Mouse (Mus musculus): ENCODE data around the gene Ptpn6. TPM values are rescaled to one million over a fixed set of nuclear protein-coding genes. Genes with fewer than 3 reads are reported as not detected.

Ptpn6 gene
- polyA plus RNA-seq, 1 experiment = 48.7 TPM

GRCm38 (mm10) chr6:124756652-124757350 lies 18.3 kb upstream of the Ptpn6 start:
- H3K4me3 ChIP-seq (replicated peaks; ENCODE audit: extremely low read depth, low read depth, low read length) = peak overlapping the region; percentile 50
- DNase-seq = peak; percentile 82
- peak; percentile 32; the same call in 1 of the 2 replicates for TF ChIP-seq POLR2A (IDR thresholded peaks at IDR 0.05; ENCODE audit: borderline replicate concordance, extremely low read depth, low read depth, low read length)
- no peak for TF ChIP-seq CTCF (IDR thresholded peaks at IDR 0.05; ENCODE audit: insufficient read depth, low read length)
- peaks cover 12% of the 10 kb centered on the region; the same call in 1 of the 2 replicates for H3K4me1 ChIP-seq (ENCODE audit: control insufficient read depth, insufficient read depth, low read length)
- WGBS = under 1% methylated on average over 49 of the region's 54 CpGs

- Histone ChIP-seq H3K4me1 (ENCODE audit: control insufficient read depth, insufficient read depth, low read length) (peaks cover 12% of the 10 kb centered on the region; the same call in 1 of the 2 replicates), H3K4me3 (replicated peaks; ENCODE audit: extremely low read depth, low read depth, low read length) (peak within 1 kb of the TSS; percentile 50)
- TF ChIP-seq POLR2A (IDR thresholded peaks at IDR 0.05; ENCODE audit: borderline replicate concordance, extremely low read depth, low read depth, low read length) = no peak
- TF ChIP-seq CTCF (IDR thresholded peaks at IDR 0.05; ENCODE audit: insufficient read depth, low read length) = no peak
- 1% methylated on average over 91 of the region's 100 CpGs for WGBS
- peak; percentile 72 for DNase-seq
Observed at GRCm38 (mm10) chr6:124755831-124756595, 17.5 kb upstream of the Ptpn6 start, which contains the start of the genes Gm45234 and Atn1. Gene Gm45234 (minus strand): TSS chr6:124756021. Gene Atn1 (minus strand): TSS chr6:124756524.

- DNase-seq = no peak
- Histone ChIP-seq H3K4me3 (replicated peaks; ENCODE audit: extremely low read depth, low read depth, low read length) (peak overlapping the region; percentile 50), H3K4me1 (ENCODE audit: control insufficient read depth, insufficient read depth, low read length) (peaks cover 12% of the 10 kb centered on the region; the same call in 1 of the 2 replicates)
- WGBS = 11% methylated on average over 3 of the region's 3 CpGs
- TF ChIP-seq CTCF (IDR thresholded peaks at IDR 0.05; ENCODE audit: insufficient read depth, low read length) = no peak
- TF ChIP-seq POLR2A (IDR thresholded peaks at IDR 0.05; ENCODE audit: borderline replicate concordance, extremely low read depth, low read depth, low read length) = no peak
Observed at GRCm38 (mm10) chr6:124755306-124755705, 16.8 kb upstream of the Ptpn6 start.

GRCm38 (mm10) chr6:124753861-124754260 lies 15.3 kb upstream of the Ptpn6 start:
- H3K4me1 ChIP-seq (ENCODE audit: control insufficient read depth, insufficient read depth, low read length) = peaks cover 12% of the 10 kb centered on the region; the same call in 1 of the 2 replicates
- H3K4me3 ChIP-seq (replicated peaks; ENCODE audit: extremely low read depth, low read depth, low read length) = no peak overlapping the region
- TF ChIP-seq POLR2A (IDR thresholded peaks at IDR 0.05; ENCODE audit: borderline replicate concordance, extremely low read depth, low read depth, low read length) = no peak
- no peak for TF ChIP-seq CTCF (IDR thresholded peaks at IDR 0.05; ENCODE audit: insufficient read depth, low read length)
- 62% methylated on average over 2 of the region's 2 CpGs for WGBS
- no peak for DNase-seq

- H3K4me3 ChIP-seq (replicated peaks; ENCODE audit: extremely low read depth, low read depth, low read length) = no peak overlapping the region
- no peak for TF ChIP-seq POLR2A (IDR thresholded peaks at IDR 0.05; ENCODE audit: borderline replicate concordance, extremely low read depth, low read depth, low read length)
- no peak for TF ChIP-seq CTCF (IDR thresholded peaks at IDR 0.05; ENCODE audit: insufficient read depth, low read length)
- 52% methylated on average over 8 of the region's 8 CpGs for WGBS
- no peak for DNase-seq
- peaks cover 10% of the 10 kb centered on the region for H3K4me1 ChIP-seq (ENCODE audit: control insufficient read depth, insufficient read depth, low read length)
Observed at GRCm38 (mm10) chr6:124750405-124750804, 11.9 kb upstream of the Ptpn6 start.

GRCm38 (mm10) chr6:124746654-124747632 lies 8.4 kb upstream of the Ptpn6 start:
- 88% methylated on average over 7 of the region's 7 CpGs for WGBS
- no peak for TF ChIP-seq POLR2A (IDR thresholded peaks at IDR 0.05; ENCODE audit: borderline replicate concordance, extremely low read depth, low read depth, low read length)
- no peak for TF ChIP-seq CTCF (IDR thresholded peaks at IDR 0.05; ENCODE audit: insufficient read depth, low read length)
- DNase-seq = no peak
- Histone ChIP-seq H3K4me3 (replicated peaks; ENCODE audit: extremely low read depth, low read depth, low read length) (no peak overlapping the region), H3K4me1 (ENCODE audit: control insufficient read depth, insufficient read depth, low read length) (peaks cover 6% of the 10 kb centered on the region; the same call in 1 of the 2 replicates)

GRCm38 (mm10) chr6:124746296-124746605 lies 7.7 kb upstream of the Ptpn6 start:
- peak overlapping the region; percentile 70 for H3K4me3 ChIP-seq (replicated peaks; ENCODE audit: extremely low read depth, low read depth, low read length)
- WGBS = 36% methylated on average over 8 of the region's 8 CpGs
- peaks cover 8% of the 10 kb centered on the region for H3K4me1 ChIP-seq (ENCODE audit: control insufficient read depth, insufficient read depth, low read length)
- TF ChIP-seq POLR2A (IDR thresholded peaks at IDR 0.05; ENCODE audit: borderline replicate concordance, extremely low read depth, low read depth, low read length) (0 out of 2 replicates have a peak, but pooled peaks have one; percentile 7), CTCF (IDR thresholded peaks at IDR 0.05; ENCODE audit: insufficient read depth, low read length) (no peak)
- no peak for DNase-seq

- peaks cover 8% of the 10 kb centered on the region for H3K4me1 ChIP-seq (ENCODE audit: control insufficient read depth, insufficient read depth, low read length)
- peak overlapping the region; percentile 70 for H3K4me3 ChIP-seq (replicated peaks; ENCODE audit: extremely low read depth, low read depth, low read length)
- peak; percentile 92 for DNase-seq
- WGBS = 7% methylated on average over 79 of the region's 85 CpGs
- peak; percentile 55 for TF ChIP-seq CTCF (IDR thresholded peaks at IDR 0.05; ENCODE audit: insufficient read depth, low read length)
- TF ChIP-seq POLR2A (IDR thresholded peaks at IDR 0.05; ENCODE audit: borderline replicate concordance, extremely low read depth, low read depth, low read length) = peak; percentile 50; the same call in 1 of the 2 replicates
Observed at GRCm38 (mm10) chr6:124745490-124746295, 7.2 kb upstream of the Ptpn6 start.
